Mouse (Mus musculus) heart, postnatal 10 days (tissue): Measurements from ENCODE around the gene Lgals2. TPM values are rescaled to one million over a fixed set of nuclear protein-coding genes. Genes with fewer than 3 reads are reported as not detected.
"Not testable (repeated sequence)": the region's sequence is repeated elsewhere in the genome, so short reads cannot be mapped to it uniquely, and the experiment has no call there.

Source experiments
- DNase-seq, 2 experiments: peaks; one replicate each; pipeline ENCODE4 v3.0.0; 2021
- intact Hi-C: fragments of 180-260 bp; cut with DNase I; formaldehyde crosslinking; loops from one replicate; pipeline ENCODE4 v1.15.1; 2025
- total RNA-seq, 2 experiments: library from RNA; stranded (reverse); gene quantifications; 2 replicates each; pipeline ENCODE4 v1.2.3; 2021

The Lgals2 gene
- total RNA-seq, 2 experiments from 2014 or later, result 0.64 TPM; not detected in 1

DNA sequence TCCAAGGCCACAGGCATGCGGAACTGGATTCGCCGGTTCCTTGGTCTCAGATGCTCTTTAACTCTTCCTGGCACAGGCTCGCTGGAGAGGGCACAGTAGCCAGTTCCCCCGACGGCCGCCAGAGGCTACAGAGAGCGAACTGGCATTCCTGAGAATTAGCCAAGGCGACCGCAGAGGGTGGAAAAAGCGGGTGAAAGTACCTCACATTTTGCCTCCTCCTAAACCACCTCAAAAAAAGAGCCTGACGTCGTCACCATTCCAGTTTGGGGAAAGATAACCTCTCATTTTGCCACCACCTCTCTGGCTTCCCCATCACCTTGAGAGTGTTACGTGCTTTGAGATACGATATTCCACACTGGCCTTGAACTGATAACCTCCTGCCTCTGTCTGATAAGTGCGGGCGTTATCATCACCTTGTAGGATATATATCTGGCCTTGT lies 20.9 kb upstream of the Lgals2 start:
- intact Hi-C loops, result no loop called here
- DNase-seq, result peak; percentile 85 to 90

DNA sequence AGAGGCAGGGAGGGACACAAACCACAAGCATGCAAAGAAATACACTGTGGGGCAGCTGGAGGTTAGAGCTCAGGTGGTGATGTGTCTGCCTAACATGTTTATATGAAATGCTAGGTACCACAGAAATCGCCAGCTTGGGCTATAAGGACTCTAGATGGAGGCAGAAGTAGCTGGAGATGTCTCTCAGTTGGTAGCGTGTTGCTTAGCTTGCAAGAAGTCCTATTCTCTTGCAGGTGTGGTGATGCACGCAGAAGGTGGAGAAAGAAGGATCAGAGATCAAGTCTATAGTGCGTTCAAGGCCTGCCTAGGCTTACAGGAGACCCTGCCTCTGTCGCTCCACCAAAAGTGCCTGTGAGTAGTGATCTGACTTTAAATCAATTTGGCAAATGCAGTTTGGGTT lies 20.2 kb upstream of the Lgals2 start:
- intact Hi-C loops, result no loop called here
- DNase-seq, result no peak

DNA sequence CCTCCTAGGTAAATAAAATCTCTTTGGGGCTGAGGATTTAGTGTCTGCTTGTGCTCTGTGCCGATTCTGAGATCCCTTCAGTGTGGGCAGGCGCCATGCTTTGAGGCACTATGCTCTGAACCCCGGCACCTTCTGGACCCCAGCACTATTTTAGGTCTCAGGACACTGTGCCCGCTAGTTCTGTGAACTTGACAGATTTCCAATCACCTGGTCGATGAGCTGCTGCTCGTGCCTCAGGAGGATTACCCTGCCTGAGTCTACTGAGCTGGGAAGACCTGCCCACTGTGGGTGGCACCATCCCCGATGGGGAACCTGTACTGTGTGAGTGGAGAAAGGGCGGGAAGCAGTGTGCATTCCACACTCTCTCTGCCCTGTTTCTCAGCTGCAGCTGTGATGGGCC lies 19.7 kb upstream of the Lgals2 start:
- intact Hi-C loops, result no loop called here
- DNase-seq, result no peak

DNA sequence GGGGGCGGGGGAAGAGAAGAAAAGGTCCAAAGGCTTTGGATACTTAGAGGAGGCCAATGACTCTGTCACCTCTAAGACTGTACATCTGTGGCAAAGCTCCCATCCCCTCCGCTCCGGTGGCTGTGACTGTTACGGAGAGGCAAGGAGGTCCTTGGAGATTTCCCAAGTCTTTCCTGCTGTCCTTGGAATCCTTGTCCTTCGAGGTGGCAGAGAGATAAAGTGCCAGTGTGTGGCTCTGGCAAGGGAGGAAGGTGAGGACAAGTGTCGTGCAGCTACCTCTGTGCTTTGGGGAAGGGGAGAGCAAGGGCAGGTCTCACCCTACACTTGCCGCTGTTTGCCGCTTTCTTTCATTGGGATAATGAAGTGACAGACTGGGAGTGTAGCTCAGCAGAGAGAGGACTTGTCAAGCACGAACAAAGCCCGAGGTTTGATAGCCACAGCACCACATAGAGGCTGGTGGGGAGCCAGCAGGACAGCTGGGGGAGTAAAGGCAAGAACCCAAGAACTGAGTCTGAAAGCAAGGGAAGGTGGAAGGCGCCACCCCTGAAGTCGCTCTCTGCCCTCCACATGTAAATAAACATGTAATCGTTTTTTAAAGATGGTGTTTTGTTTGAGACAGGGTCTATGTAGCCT lies 18.6 kb upstream of the Lgals2 start:
- intact Hi-C loops, result no loop called here
- no peak for DNase-seq

DNA sequence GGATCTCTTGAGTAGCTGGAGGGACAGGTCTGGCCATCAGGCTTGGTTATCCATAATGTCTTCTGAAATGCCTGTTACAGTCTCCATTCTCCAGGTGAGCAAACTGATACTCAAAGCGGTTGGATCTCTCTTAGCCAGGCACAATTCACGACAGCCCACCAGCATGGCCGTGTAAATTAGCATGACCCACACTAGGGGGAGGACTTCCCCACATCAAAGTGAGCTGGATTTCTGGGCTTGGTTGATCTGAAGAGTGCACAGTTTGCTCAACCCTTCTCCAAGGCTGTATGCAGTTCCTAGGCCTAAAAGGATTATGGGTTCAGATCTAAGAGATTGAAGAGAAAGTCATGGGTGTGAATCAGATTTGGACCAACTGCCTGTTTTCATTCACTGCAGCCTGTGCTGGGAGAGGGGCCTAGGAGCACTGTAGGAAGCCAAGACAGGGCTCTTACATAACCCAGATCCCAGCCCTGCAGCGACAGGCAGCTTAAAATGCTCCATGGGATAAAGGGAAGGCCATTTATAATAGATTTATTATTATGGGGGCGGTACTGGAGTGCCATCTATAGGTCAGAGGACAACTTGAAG lies 16.8 kb upstream of the Lgals2 start:
- intact Hi-C loops, result no loop called here

DNA sequence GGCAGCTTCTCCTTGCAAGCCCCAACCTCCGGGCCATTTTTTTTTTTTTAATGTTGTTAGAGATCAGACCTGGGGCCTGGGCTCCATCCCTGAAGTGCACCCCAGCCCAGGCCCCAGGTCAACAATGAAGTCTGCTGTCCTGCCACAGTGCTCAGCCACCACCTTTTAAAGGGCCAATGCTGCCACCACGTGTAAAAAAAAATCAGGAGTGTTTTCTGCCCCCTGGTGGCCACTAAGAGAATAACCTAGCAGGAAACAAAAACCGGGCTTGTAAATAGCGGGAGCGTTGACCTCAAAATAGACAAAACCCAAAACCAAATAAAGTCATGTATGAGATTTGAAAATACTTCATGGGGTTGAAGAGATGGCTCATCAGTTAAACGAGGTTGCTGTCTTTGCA lies 14.4 kb upstream of the Lgals2 start:
- DNase-seq, result peak; percentile 60 to 73
- intact Hi-C loops, result loop anchor here (1.0 to 5.0 kb wide), 2 partner anchors 43 to 247 kb away; no protein-coding TSS in a partner anchor

More for the DNA sequence above, 16.8 kb upstream of the Lgals2 start:
- DNase-seq, result no peak

DNA sequence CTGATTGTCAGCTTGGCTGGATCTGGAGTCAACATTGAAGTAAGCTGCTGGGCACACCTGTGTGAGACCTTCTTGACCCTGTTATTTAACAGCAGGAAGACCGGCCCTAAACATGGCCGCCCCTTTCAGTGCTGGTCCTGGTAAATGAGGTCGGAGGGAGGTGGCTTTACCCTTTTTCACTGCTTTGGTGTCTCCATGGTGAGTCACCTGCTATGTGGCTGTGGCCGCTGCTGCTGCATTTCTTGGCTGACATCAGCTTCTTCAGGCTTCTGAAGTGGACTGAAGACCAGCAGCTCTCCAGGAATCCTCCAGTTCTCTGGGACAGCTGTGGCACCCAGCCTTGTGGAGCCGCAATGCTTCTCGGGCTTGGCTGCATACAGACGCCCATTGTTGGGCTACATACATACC lies 13.5 kb upstream of the Lgals2 start:
- DNase-seq, result no peak
- intact Hi-C loops, result loop anchor here (1.0 to 5.0 kb wide), 2 partner anchors 43 to 247 kb away; no protein-coding TSS in a partner anchor

DNA sequence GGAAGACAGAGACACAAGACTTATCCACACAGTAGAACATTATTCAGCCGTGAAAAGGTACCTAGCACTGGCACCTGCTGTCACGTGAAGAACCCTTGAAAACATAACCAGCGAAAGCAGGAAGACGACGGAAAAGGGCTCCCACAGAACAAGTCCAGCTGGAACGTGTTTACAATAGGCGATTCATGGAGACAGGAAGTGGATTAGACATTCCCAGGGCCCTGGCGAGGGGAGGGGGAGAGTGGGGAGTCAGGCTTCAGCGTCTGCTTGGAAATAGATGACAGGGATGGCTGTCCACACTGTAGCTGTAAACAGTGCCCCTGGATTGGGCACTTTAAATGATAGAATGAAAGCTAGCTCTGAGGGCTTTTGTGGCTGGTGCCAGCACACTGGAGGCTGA lies 13.1 kb upstream of the Lgals2 start:
- DNase-seq, result peak; percentile 65 to 68
- intact Hi-C loops, result loop anchor here (5.0 kb wide), 1 partner anchor 246 kb away; no protein-coding TSS in a partner anchor

DNA sequence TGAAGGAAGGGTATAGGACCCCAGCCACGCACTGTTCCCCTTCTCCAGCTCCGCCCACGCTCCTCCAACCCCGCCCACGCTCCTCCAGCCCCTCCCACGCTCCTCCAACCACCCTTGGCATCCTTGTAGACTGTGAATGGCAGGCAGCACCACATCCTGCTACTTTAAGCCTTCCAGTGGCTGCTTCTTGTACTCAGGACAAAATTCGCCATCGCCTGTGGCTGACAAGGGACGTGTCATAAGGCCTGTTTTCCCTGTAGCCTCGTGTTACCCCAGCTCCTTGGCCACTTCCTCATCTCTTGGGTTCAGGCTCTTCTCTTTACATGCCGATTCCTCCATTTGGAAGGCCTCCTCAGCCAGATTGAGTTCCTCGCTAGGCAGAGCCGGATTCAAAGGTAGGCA lies 8.5 kb upstream of the Lgals2 start:
- intact Hi-C loops, result no loop called here
- peak in 1 of 2 experiments; percentile 40 for DNase-seq

DNA sequence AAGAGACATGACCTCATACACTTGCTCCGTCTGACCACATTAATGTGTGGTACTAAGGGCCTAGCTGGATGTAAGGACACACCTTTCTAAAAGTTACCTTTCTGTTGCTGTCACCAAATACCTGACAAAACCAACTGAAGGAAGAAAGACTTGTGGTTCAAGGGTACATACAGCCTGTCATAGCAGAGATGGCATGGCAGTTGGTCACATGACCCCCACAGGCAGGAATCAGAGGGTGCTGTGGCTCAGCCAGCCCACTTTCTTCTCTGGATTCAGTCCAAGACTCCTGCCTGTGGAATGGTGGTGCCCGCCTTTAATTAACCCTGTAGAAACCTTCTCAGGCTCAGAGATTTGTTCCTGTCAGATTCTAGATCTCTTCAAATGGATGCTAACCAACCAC lies 7.8 kb upstream of the Lgals2 start:
- intact Hi-C loops, result no loop called here
- no peak for DNase-seq

DNA sequence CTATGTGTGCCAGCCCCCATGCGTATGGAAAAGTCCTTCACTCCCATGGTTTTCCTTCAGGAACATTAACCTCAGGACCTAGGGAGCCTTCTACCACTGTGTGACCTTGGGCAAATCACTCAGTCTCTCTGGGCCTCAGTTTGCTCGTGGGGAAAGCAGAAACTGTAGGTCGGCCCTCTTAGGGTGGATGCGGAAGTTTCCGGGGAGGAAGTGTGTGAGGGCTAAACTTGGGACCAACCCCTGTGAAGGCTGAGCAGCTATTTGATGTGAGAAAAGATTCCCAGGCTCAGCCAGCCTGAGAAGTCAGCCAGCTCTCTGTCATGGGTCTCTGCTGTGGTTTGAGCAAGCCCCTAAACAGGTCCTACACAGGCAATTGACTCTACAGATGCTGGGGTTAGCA lies 7.0 kb upstream of the Lgals2 start:
- intact Hi-C loops, result no loop called here
- DNase-seq, result no peak

DNA sequence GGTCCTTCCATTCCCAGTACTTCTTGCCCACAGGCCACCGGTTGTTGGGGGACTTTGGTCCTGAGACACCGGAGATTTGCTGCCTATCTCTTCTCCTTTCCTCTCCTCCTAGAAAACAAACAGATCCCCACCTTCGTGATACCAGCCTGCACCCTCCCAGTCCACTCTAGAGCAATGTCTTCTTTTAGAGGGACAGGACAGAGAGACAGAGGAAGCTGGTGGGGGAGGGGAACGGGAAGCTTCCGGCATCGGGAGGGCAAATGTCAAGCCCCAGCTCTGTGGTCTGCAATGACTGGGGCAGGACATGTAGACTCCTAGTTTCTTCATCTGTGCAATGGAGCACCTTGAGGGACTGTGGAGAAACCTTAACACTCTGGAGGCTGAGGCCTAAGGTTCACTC lies 4.4 kb upstream of the Lgals2 start:
- intact Hi-C loops, result no loop called here
- DNase-seq, result no peak

DNA sequence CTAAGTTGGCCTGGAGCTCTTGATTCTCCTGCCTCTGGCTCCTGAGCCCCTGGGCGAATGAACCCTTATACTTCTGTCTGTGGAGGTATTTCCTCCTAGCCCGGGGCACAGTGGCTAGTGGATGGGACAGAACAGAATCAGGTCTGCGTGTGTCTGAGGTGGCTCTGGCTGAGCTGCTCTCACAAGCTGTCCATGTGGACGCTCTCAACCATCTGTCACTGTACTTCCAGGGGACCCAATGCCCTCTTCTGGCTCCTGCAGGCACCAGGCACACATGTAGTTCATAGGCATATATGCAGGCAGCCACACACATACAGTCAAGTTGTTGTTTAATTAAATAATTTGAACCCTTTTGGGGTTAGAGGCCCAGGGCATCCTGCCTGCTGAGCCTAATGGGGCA lies 4.0 kb upstream of the Lgals2 start:
- DNase-seq, result no peak
- intact Hi-C loops, result no loop called here

DNA sequence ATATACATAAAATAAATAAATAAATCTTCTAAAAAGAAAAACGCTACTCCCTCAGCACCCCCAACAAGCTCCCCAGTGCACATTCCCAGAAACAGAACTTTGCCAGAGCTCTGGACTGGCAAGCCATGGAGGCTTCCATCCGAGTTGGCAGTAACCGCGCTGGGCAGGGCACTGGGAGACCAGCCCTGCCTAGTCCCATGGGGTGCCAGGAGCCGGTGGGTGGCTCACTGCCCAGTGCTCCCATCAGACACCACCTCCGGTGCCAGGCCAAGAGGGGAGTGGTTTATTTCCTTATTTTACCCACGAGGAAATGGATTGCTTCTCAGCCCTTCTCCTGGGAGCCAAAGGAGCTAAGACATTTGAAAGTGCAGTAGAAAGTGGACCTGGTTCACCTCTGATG lies 1.7 kb upstream of the Lgals2 start:
- DNase-seq, result no peak
- intact Hi-C loops, result no loop called here

DNA sequence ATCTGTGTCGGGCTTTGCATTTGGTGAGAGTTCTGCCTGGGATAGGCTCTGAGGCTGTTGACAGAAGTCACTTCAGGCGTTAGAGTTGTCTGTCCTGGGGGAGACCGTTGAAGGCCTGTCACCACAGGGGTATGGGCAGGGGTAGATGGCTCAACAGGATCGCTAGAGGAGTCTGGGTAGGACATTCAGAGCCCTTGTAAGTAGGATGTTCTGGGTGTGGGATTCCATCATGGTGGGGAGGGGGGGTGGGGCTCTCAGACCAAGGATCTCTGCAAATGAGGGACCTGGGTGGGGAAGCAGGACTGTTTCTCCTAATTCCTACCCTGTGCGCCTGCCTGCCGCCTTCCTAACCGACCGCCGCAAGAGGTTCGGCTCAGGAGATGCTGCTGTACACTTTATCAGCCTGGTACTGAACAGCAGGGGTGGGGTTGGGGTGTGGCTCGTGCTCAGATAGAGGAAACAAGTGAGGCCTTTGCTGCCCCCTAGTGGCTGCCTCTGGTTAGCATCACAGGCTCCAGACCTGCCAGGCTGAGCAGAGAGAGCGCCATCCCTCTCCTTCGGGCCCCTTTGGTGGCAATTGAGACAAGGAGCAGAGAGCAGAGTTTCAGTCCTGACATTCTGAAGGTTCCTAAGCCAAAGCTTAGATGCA lies 3.7 kb downstream of the Lgals2 start:
- peak; percentile 94 to 96 for DNase-seq
- intact Hi-C loops, result loop anchor here (2.0 to 5.0 kb wide), 2 partner anchors 15 to 34 kb away; no protein-coding TSS in a partner anchor

DNA sequence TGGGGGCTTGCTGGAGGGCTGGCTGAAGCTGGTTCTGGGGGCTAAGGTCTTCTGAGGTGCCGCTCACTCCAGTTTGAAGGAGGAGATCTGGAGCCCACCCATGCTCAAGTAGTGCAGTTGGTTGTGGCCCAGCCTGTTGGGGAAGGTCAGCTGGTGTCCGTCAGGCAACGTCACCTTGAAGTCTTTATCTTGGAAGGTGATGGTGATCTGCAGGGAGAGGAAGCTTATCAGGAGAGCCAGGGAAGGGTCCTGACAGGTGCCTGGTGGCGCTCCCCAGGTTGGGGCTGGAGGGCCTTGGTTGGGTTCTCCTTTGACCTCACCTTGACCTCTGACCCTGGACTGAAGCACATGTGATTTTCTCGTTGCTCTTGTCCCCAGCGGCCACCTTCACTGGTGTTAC lies 4.4 kb downstream of the Lgals2 start:
- DNase-seq, result no peak
- intact Hi-C loops, result loop anchor here (5.0 kb wide), 1 partner anchor 34 kb away; no protein-coding TSS in a partner anchor

DNA sequence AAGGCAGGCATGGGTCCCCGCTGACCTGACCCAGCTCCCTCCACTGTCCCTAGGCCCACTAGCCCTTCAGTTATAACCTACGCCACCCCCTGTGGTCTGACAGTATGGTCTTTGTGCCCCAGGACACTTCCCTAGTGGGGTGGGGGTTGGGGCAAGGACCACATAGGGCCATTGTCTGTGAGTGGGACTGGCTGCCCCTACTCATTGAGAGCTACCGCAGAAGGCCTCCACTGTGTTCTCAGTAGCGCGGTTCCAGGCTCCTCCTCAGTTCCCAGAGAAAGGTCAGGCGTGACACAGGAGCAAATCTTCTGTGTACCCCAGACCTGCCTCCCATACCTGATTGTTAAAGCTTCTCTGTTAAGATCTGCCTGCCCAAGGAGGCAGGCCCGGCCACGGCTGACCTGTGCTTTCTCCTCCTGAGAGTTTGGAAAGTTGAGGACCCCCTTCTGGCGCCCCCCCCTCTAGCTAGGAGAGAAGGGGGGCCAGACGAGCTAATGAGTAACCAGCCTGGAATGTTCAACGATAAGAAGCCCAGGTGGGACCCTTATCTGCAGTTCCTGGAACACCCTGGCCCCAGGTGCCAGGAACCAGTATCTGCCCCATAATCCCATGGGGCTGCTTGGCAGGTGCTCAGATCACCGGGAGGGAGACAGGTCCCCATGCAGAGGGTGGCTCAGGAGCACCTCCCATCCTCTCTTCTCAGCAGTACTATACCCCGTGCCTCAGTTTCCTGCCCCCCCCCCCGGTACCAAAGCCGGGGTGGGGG lies 5.1 kb downstream of the Lgals2 start:
- no peak for DNase-seq
- intact Hi-C loops, result loop anchor here (5.0 kb wide), 1 partner anchor 33 kb away; no protein-coding TSS in a partner anchor

DNA sequence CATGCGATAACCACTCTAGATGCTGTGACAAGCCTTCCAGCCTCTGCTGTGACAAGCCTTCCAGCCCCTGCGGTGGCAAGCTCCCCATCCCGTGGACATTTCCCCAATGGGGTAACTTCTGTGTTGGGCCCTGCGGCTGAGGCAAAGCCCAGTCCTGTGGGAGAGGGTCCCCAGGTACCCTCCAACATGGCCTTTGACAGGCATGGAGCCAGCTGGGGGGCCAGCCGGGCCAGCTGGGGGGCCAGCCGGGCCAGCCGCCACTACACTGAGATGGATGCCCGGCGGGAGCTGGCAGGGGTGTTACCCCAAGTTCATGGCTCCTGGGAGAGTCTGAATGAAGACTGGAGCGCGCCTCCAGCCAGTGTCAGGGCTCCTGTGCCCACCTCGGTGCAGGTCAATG lies 5.8 kb downstream of the Lgals2 start:
- intact Hi-C loops, result loop anchor here (10.0 kb wide), 1 partner anchor 225 kb away; no protein-coding TSS in a partner anchor
- DNase-seq, result no peak

DNA sequence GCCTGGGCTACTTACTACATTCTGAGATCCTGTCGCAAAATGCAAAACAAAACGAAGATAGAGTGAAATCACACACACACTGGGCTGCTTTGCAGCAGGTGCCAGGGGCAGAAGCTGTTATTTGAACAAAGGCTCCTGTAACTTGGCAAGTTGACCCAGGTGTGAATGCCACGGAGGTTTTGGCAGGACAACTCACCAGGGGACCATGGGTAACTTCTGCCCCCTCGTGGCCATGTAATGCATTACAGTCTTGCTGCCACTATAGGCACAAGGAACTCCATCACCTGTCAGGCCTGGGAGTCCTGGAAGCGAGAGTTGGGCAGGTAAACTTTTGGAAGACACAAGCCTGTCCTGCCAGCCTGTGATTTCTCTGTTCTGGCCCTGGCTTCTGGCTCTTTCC lies 6.9 kb downstream of the Lgals2 start:
- intact Hi-C loops, result loop anchor here (1.0 to 10.0 kb wide), 2 partner anchors 22 to 224 kb away; no protein-coding TSS in a partner anchor
- peak; percentile 89 to 92 for DNase-seq

DNA sequence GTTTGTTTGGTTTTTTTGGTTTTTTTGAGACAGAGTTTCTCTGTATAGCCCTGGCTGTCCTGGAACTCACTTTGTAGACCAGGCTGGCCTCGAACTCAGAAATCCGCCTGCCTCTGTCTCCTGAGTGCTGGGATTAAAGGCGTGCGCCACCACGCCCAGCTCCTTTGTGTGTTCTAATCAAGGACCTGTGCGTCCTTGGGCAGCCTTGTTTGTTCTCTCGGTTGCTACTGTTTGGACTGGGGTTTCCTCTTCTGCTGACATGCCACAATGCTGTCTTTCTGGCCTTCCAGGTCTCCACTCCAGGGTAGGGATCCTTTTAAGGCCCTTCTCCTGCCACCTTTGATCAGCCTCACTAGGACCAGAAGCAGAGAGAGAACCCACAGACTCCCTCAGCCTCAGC lies 8.5 kb downstream of the Lgals2 start:
- not testable (repeated sequence) for DNase-seq
- intact Hi-C loops, result loop anchor here (10.0 kb wide), 1 partner anchor 222 kb away; no protein-coding TSS in a partner anchor

DNA sequence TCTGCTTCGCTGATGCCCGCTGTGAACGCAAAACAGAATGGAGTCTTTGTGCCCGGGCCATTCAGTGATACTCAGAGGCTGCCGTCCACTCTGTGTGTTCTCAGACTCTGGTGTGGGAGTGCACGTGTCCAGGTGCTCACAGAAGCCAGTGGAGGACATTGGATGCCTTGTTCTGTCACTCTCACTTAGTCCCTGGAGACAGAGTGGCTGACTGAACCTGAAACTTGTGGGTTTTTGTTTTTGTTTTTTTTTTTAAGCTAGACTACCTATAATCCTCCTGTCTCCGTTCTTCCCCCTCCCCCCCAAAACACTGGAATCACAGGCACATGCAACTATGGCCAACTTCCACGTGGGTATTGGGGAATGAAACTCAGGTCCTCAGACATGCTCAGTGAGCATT lies 9.0 kb downstream of the Lgals2 start:
- intact Hi-C loops, result loop anchor here (10.0 kb wide), 1 partner anchor 222 kb away; no protein-coding TSS in a partner anchor
- no peak for DNase-seq
